Mouse (Mus musculus): ENCODE measurements around the gene Utrn. TPM values are rescaled to one million over a fixed set of nuclear protein-coding genes. Genes with fewer than 3 reads are reported as not detected.

Utrn gene
- polyA plus RNA-seq, 1 experiment from 2014 or later, result 76.0 TPM

DNA sequence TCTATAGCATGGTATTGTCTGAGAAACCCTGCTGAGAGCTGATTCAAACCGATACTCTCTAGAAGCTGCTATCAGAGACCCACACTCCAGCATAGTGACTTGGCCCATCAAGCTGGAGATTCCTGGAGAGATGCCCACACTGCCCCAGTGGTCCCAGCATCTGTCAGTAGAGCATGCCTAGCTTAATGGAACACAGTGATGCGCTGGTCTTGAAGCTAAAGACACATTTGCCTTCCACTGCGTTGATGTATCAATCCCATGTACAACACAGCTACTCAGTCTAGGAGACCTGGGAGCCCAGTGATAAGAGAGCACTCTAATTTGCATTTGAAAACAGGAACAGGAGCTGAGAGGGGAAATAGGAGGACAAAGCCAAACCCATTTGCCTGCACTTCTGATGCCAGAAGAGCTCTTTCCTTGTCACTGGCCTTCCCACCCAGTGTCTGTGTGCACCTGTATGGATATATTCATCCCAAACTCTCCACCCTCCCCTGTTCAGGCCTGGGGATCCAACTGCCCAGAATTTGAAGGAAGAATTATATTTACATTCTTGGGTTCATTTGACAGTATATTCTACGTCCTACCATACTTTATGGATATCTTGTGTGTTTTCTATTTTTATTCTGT, 379.5 kb downstream of the Utrn start:
- 0 out of 2 replicates have a peak, but pooled peaks cover 3% of the 10 kb centered on the region for H3K36me3 ChIP-seq (ENCODE audit: insufficient read depth, low read length)
- ATAC-seq (ENCODE audit: low FRiP score, low TSS enrichment), result no peak
- no peaks in the 10 kb centered on the region for H3K27me3 ChIP-seq (ENCODE audit: insufficient read depth, low read length)
- 0 out of 2 replicates have a peak, but pooled peaks cover 6% of the 10 kb centered on the region for H3K4me1 ChIP-seq (ENCODE audit: insufficient read depth, low read length)
- no peak overlapping the region for H3K27ac ChIP-seq (ENCODE audit: low read length)
- H3K9me3 ChIP-seq (ENCODE audit: low read length), result no peaks in the 10 kb centered on the region
- H3K9ac ChIP-seq (replicated peaks; ENCODE audit: low read length), result no peak overlapping the region
- no peak overlapping the region for H3K4me3 ChIP-seq (ENCODE audit: low read length)
- 65% methylated on average over 4 of the region's 4 CpGs for WGBS
- no peak overlapping the region for H3K4me2 ChIP-seq (replicated peaks; ENCODE audit: low read depth, low read length)

DNA sequence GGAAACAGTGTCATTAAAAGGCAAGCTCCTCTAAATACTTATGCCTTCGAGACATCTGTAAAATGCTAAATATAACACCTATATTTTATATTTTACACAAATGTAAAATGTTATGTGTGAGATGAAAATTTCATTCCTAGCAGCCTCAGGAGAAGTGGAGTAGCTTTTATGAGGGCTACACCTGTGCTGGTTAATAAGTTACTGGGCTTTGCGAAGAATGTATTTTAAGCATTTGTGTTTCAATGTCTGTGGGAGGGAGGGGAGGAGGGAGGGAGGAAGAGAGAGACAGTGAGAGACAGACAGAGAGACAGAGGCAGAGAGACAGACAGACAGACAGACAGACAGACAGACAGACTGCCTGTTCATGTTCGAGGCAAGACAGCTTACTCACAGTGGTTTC, 380.6 kb downstream of the Utrn start:
- H3K27ac ChIP-seq (ENCODE audit: low read length), result no peak overlapping the region
- 79% methylated on average over 3 of the region's 3 CpGs for WGBS

DNA sequence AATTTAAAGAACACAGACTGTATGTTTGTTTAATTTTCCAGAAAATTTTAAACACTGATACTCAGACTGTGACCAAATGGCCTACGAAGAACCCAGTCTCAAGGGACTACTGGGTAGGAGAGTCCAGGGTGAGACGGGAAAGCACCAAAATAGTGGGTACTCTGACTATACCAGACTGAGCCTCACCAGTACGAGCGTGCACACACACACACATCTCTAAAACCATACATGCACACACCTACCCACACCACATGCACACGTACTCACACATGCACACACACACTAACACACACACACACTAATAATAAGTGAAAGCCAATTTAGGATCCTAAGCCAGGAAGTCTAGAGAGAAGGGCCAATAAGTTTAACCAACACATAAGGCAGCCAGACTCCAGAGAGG, 381.0 kb downstream of the Utrn start:
- Histone ChIP-seq H3K9me3 (ENCODE audit: low read length) (no peaks in the 10 kb centered on the region), H3K36me3 (ENCODE audit: insufficient read depth, low read length) (0 out of 2 replicates have a peak, but pooled peaks cover 3% of the 10 kb centered on the region), H3K4me1 (ENCODE audit: insufficient read depth, low read length) (0 out of 2 replicates have a peak, but pooled peaks cover 6% of the 10 kb centered on the region), H3K27ac (ENCODE audit: low read length) (no peak overlapping the region), H3K4me2 (replicated peaks; ENCODE audit: low read depth, low read length) (no peak overlapping the region), H3K27me3 (ENCODE audit: insufficient read depth, low read length) (no peaks in the 10 kb centered on the region), H3K4me3 (ENCODE audit: low read length) (no peak overlapping the region), H3K9ac (replicated peaks; ENCODE audit: low read length) (no peak overlapping the region)
- 0 out of 2 replicates have a peak, but pooled peaks have one; percentile 42 for ATAC-seq (ENCODE audit: low FRiP score, low TSS enrichment)
- 87% methylated on average over 5 of the region's 5 CpGs for WGBS

More for the DNA sequence above, 380.6 kb downstream of the Utrn start:
- ATAC-seq (ENCODE audit: low FRiP score, low TSS enrichment), result no peak
- Histone ChIP-seq H3K4me3 (ENCODE audit: low read length) (no peak overlapping the region), H3K4me2 (replicated peaks; ENCODE audit: low read depth, low read length) (no peak overlapping the region), H3K36me3 (ENCODE audit: insufficient read depth, low read length) (0 out of 2 replicates have a peak, but pooled peaks cover 3% of the 10 kb centered on the region), H3K9ac (replicated peaks; ENCODE audit: low read length) (no peak overlapping the region), H3K4me1 (ENCODE audit: insufficient read depth, low read length) (0 out of 2 replicates have a peak, but pooled peaks cover 6% of the 10 kb centered on the region), H3K27me3 (ENCODE audit: insufficient read depth, low read length) (no peaks in the 10 kb centered on the region), H3K9me3 (ENCODE audit: low read length) (no peaks in the 10 kb centered on the region)

DNA sequence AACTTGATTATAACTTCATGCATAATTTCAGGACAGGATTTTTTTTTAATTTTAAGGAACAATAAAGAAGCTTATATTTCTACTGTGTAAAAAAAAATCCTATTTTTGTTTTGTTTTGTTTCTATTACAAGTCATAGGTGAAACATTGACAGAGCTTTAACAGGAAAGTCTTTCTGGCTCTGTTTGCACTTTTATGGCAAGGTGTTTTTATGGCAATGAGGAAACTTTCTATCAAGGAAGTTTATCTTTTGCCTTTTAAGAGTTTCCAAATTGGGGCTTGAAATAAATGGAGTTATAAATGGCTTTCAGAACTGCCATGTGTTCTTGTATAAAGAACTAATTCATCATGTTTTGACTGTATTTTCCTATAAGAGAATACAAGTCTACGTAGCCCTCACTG, 385.7 kb downstream of the Utrn start:
- Histone ChIP-seq H3K9ac (replicated peaks; ENCODE audit: low read length) (no peak overlapping the region), H3K9me3 (ENCODE audit: low read length) (no peaks in the 10 kb centered on the region), H3K4me1 (ENCODE audit: insufficient read depth, low read length) (0 out of 2 replicates have a peak, but pooled peaks cover under 1% of the 10 kb centered on the region), H3K27ac (ENCODE audit: low read length) (no peak overlapping the region), H3K4me2 (replicated peaks; ENCODE audit: low read depth, low read length) (no peak overlapping the region), H3K36me3 (ENCODE audit: insufficient read depth, low read length) (peaks cover 11% of the 10 kb centered on the region; the same call in 1 of the 2 replicates), H3K27me3 (ENCODE audit: insufficient read depth, low read length) (no peaks in the 10 kb centered on the region), H3K4me3 (ENCODE audit: low read length) (no peak overlapping the region)
- ATAC-seq (ENCODE audit: low FRiP score, low TSS enrichment), result no peak
- WGBS, result 55% methylated on average over 1 of the region's 1 CpGs

DNA sequence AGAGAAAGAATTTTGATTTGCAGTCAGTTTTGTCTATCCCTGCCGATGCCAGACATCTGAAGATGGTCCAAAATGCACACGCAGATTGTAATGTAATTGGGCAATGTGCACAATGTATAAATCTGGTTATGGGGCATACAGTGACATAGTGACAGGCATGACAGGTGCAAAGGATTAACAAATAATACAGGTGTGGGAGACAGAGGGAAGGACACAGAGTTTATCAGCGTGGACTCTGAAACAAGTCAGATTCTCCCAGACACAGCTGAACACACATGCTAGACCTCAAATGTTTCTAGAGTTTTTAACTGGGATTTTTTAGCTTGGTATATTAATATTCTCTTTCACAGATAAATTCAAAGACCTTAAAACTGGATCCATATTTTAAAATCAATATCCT, 386.2 kb downstream of the Utrn start:
- no peaks in the 10 kb centered on the region for H3K4me1 ChIP-seq (ENCODE audit: insufficient read depth, low read length)
- 86% methylated on average over 3 of the region's 3 CpGs for WGBS
- ATAC-seq (ENCODE audit: low FRiP score, low TSS enrichment), result no peak
- no peaks in the 10 kb centered on the region for H3K9me3 ChIP-seq (ENCODE audit: low read length)
- H3K36me3 ChIP-seq (ENCODE audit: insufficient read depth, low read length), result peaks cover 11% of the 10 kb centered on the region; the same call in 1 of the 2 replicates
- H3K27ac ChIP-seq (ENCODE audit: low read length), result no peak overlapping the region
- no peak overlapping the region for H3K9ac ChIP-seq (replicated peaks; ENCODE audit: low read length)
- H3K4me3 ChIP-seq (ENCODE audit: low read length), result no peak overlapping the region
- no peak overlapping the region for H3K4me2 ChIP-seq (replicated peaks; ENCODE audit: low read depth, low read length)
- H3K27me3 ChIP-seq (ENCODE audit: insufficient read depth, low read length), result no peaks in the 10 kb centered on the region

DNA sequence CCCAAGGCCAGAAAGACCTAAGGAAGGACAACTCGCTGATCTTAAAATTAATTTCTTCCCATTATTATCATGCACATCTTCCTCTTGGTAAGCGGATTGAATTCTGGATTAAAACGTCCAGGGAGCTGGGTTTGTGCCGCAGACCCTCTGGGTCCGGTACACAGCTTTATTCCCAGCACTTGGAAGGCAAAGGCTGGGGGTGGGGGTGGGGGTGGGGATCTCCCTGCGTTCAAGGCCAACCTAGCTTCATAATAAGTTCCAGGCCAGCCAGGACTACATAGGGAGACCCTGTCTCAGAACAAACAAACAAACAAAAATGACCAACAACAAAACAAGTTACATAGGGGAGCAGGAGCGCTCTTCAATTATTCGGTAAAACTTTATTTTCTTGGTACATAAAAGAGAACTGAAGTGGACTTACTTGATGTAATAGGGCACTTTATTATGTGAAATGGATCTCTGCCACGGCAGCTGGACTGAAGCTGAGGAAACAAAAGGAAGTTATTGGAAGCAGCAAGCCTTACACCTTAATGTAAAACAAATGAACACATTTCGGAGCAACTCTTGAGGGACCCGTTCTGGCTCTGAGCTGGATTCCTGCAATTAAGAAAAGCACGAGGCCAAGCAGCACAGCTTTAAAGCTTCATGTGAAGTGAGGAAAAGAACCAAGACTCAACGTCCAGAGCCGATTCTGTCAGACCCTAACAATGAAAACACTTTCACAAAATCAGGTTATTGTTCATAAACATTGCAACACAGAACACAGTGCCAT, 394.1 kb downstream of the Utrn start:
- H3K36me3 ChIP-seq (ENCODE audit: insufficient read depth, low read length), result peaks cover 9% of the 10 kb centered on the region; the same call in 1 of the 2 replicates
- no peaks in the 10 kb centered on the region for H3K4me1 ChIP-seq (ENCODE audit: insufficient read depth, low read length)
- WGBS, result 75% methylated on average over 14 of the region's 14 CpGs
- H3K4me2 ChIP-seq (replicated peaks; ENCODE audit: low read depth, low read length), result no peak overlapping the region
- H3K27ac ChIP-seq (ENCODE audit: low read length), result no peak overlapping the region
- no peak for ATAC-seq (ENCODE audit: low FRiP score, low TSS enrichment)
- H3K9me3 ChIP-seq (ENCODE audit: low read length), result no peaks in the 10 kb centered on the region
- no peak overlapping the region for H3K9ac ChIP-seq (replicated peaks; ENCODE audit: low read length)
- no peaks in the 10 kb centered on the region for H3K27me3 ChIP-seq (ENCODE audit: insufficient read depth, low read length)
- no peak overlapping the region for H3K4me3 ChIP-seq (ENCODE audit: low read length)

DNA sequence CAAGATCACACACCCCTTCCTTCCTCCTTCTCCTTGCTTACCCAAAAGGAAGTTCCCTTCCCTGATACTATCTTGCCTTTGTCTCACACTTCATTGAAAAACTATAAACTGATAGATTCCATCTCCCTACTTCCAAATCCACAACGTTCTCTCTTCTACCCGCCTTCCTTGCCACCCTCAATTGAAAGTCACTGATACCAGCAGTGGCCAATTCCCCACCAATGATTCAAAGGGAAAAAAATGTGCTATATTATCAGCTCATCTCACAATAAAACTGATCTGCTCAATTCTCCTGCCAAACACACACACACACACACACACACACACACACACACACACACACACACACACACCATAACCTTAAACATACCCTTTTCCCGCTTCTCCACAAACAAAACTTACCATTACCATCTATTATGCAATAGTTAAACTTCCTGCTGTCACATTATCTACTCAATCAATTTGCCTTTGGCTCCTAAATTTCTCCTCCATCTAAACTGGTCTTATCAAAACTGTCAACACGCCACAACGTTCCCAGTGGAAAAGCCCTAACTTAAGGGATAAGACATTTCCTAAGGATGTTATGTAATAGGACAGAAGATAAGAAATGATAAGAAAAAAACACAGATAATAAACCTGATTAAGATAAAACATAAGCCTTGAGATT, 399.6 kb downstream of the Utrn start:
- ATAC-seq (ENCODE audit: low FRiP score, low TSS enrichment), result no peak
- WGBS, result 64% methylated on average over 5 of the region's 5 CpGs
- Histone ChIP-seq H3K4me1 (ENCODE audit: insufficient read depth, low read length) (0 out of 2 replicates have a peak, but pooled peaks cover 7% of the 10 kb centered on the region), H3K9me3 (ENCODE audit: low read length) (no peaks in the 10 kb centered on the region), H3K36me3 (ENCODE audit: insufficient read depth, low read length) (0 out of 2 replicates have a peak, but pooled peaks cover 4% of the 10 kb centered on the region), H3K4me2 (replicated peaks; ENCODE audit: low read depth, low read length) (no peak overlapping the region), H3K27ac (ENCODE audit: low read length) (no peak overlapping the region; the same call in 1 of the 2 replicates), H3K27me3 (ENCODE audit: insufficient read depth, low read length) (no peaks in the 10 kb centered on the region), H3K9ac (replicated peaks; ENCODE audit: low read length) (no peak overlapping the region), H3K4me3 (ENCODE audit: low read length) (no peak overlapping the region)

DNA sequence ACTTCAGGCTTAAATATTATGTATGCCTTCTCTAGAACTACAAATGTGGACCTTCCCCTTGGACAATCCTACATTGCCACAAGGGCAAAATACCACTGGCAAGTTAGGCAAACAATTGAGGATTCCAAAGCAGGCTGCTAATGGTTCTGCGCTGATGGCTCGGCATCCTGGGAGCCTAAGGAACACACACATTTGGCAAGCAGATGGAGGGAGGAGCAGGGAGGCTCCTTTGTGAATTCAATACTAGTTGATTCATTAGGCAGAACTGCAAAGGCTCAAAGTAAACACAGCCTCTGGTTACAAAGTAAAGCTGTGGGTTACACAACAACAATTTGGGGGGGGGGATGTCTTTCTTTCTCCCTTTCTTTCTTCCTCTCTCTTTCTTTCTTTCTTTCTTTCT, 401.6 kb downstream of the Utrn start:
- Histone ChIP-seq H3K36me3 (ENCODE audit: insufficient read depth, low read length) (peaks cover 7% of the 10 kb centered on the region; the same call in 1 of the 2 replicates), H3K4me1 (ENCODE audit: insufficient read depth, low read length) (0 out of 2 replicates have a peak, but pooled peaks cover 7% of the 10 kb centered on the region), H3K9me3 (ENCODE audit: low read length) (no peaks in the 10 kb centered on the region), H3K4me2 (replicated peaks; ENCODE audit: low read depth, low read length) (no peak overlapping the region), H3K27ac (ENCODE audit: low read length) (0 out of 2 replicates have a peak overlapping the region, but pooled peaks have one; percentile 1), H3K4me3 (ENCODE audit: low read length) (no peak overlapping the region), H3K9ac (replicated peaks; ENCODE audit: low read length) (no peak overlapping the region), H3K27me3 (ENCODE audit: insufficient read depth, low read length) (no peaks in the 10 kb centered on the region)
- WGBS, result 40% methylated on average over 2 of the region's 2 CpGs
- ATAC-seq (ENCODE audit: low FRiP score, low TSS enrichment), result peak; percentile 91; the same call in 1 of the 2 replicates

DNA sequence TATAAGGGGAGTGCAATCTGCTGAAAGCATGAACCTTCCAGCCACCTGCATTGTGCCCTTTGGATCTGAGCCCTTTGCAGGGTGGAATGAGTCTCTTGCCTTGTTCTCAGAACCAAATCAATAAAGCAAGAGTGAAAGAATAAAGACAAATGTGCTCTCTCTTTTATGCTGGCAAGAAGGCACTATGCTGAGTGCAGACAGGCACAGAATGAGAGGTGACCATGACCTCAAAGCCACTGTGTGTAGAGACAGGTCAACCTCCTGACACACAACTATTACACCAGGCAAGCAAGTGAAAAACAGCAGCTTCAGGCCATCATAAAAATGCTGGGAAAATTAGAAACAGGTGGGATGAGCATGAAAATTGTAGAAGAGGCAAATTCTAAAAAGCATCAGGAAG, 408.2 kb downstream of the Utrn start:
- no peak overlapping the region for H3K4me3 ChIP-seq (ENCODE audit: low read length)
- no peaks in the 10 kb centered on the region for H3K27me3 ChIP-seq (ENCODE audit: insufficient read depth, low read length)
- H3K9ac ChIP-seq (replicated peaks; ENCODE audit: low read length), result no peak overlapping the region
- no peaks in the 10 kb centered on the region for H3K4me1 ChIP-seq (ENCODE audit: insufficient read depth, low read length)
- peaks cover 22% of the 10 kb centered on the region for H3K36me3 ChIP-seq (ENCODE audit: insufficient read depth, low read length)
- H3K9me3 ChIP-seq (ENCODE audit: low read length), result no peaks in the 10 kb centered on the region
- ATAC-seq (ENCODE audit: low FRiP score, low TSS enrichment), result no peak
- no peak overlapping the region for H3K27ac ChIP-seq (ENCODE audit: low read length)
- no peak overlapping the region for H3K4me2 ChIP-seq (replicated peaks; ENCODE audit: low read depth, low read length)

All from kidney, embryonic 16.5 days (tissue).